Mouse (Mus musculus) olfactory bulb, adult 2 months (tissue): ENCODE data around the gene Ccdc149.

Experiments
- CTCF ChIP-seq: fragments of 200-500 bp; IDR thresholded peaks from 2 replicates; pipeline ENCODE4 v1.5.1; 2012; ENCODE audit warnings: low read depth, mild to moderate bottlenecking, low read length, moderate library complexity; ENCODE audit not compliant: insufficient read depth
- POLR2A ChIP-seq: fragments of 200-500 bp; IDR thresholded peaks from 2 replicates; pipeline ENCODE4 v1.6.1; 2012; ENCODE audit warnings: mild to moderate bottlenecking, low read depth, low read length, moderate library complexity; ENCODE audit not compliant: insufficient read depth

DNA sequence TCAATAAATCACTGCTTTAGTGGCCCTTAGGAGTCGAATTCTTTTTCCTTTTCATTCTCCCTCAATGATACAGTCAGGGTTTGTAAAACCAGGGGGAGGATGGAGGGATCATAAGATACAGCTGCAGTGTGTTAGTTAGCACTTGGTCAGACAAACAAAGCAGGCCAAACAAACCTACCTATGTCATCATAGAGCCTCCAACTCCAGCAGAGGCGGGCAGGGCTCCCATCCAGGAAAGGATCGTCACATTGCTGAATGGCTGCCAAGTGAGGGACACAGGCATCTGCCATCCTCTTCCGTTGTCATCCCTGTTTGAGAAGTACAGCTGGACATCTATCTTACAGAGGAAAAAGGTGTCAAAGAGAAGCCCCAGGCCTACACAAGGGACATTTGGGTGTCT is 116.9 kb downstream of the Ccdc149 start:
- TF ChIP-seq POLR2A: no peak
- no peak for TF ChIP-seq CTCF
